19 mouse cellular contexts compared by ENCODE assay signal in genomic region chr3:4973764-4974163, GRCm38 (mm10).
"Had no signal": no experiment of that assay in that cellular context is flagged by ENCODE, and none has a peak within 500 bp of the region (broad histone marks: within the 10 kb centered on the region; RNA-seq: fewer than 3 reads in every experiment).

No protein-coding gene starts in this region.

- H3K4me2 ChIP-seq: limb, embryonic 13.5 days; liver, embryonic 13.5 days; lung, embryonic 14.5 days; neural tube, embryonic 12.5 days; stomach, embryonic 15.5 days had no signal

- H3K27ac ChIP-seq: kidney, postnatal 0 days; layer of hippocampus, adult 2 months; limb, embryonic 10.5 days; limb, embryonic 13.5 days; liver, embryonic 13.5 days; macrophage; neural tube, embryonic 12.5 days; stomach, embryonic 15.5 days had no signal

- H3K9ac ChIP-seq: limb, embryonic 13.5 days; liver, embryonic 13.5 days; lung, embryonic 14.5 days; neural tube, embryonic 12.5 days; stomach, embryonic 15.5 days had no signal

- H3K4me3 ChIP-seq: layer of hippocampus, adult 2 months; limb, embryonic 10.5 days; limb, embryonic 13.5 days; liver, embryonic 13.5 days; neural tube, embryonic 12.5 days; stomach, embryonic 15.5 days had no signal

- H3K9me3 ChIP-seq: limb, embryonic 10.5 days; limb, embryonic 13.5 days; liver, embryonic 13.5 days; neural tube, embryonic 12.5 days; stomach, embryonic 15.5 days had no signal

- ATAC-seq: intestine, postnatal 0 days; lung, postnatal 0 days had no signal

- H3K36me3 ChIP-seq: limb, embryonic 10.5 days; limb, embryonic 13.5 days; liver, embryonic 13.5 days; neural tube, embryonic 12.5 days; stomach, embryonic 15.5 days had no signal

- H3K27me3 ChIP-seq: limb, embryonic 13.5 days; liver, embryonic 13.5 days; neural tube, embryonic 12.5 days; stomach, embryonic 15.5 days had no signal

- DNase-seq: kidney, adult 2 months; kidney, postnatal 25 days; layer of hippocampus, adult 9-11 months; liver; liver, embryonic 13.5 days; lung, embryonic 14.5 days; retina, postnatal 1 day; right cerebral cortex, postnatal 25 days; spleen, adult 18-20 months; thymus, postnatal 36 days had no signal

- H3K4me1 ChIP-seq: limb, embryonic 10.5 days; limb, embryonic 13.5 days; liver, embryonic 13.5 days; neural tube, embryonic 12.5 days; stomach, embryonic 15.5 days had no signal
